Mouse (Mus musculus): ENCODE measurements around the gene Nfatc2. TPM values are rescaled to one million over a fixed set of nuclear protein-coding genes. Genes with fewer than 3 reads are reported as not detected.

The Nfatc2 gene
- polyA plus RNA-seq, 1 experiment from 2014 or later: 0.54 TPM

DNA sequence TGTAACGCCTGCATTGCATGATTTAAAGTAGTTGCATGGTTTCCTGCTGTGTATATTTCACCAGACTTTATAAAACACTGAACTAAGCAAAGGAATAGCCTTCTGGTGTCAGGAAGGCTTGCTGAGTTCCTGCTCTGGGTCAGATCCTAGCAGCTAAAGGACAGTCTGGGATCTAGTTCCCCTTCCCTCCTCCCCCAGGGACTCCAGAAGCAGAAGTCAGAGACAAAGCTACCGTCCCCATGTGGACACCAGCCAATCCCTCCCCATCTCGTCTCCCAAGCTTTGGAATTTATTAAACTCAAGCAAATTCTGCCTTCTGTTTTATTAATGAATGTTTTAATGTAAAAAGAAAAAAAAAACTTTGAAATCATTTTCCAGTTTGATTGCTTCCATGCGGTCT is 23.6 kb upstream of the Nfatc2 start:
- no peaks in the 10 kb centered on the region for H3K36me3 ChIP-seq
- 78% methylated on average over 4 of the region's 4 CpGs for WGBS
- peaks cover 7% of the 10 kb centered on the region for H3K9me3 ChIP-seq (replicated peaks)
- H3K4me1 ChIP-seq: peaks cover 19% of the 10 kb centered on the region
- H3K27ac ChIP-seq (replicated peaks): no peak overlapping the region
- no peak overlapping the region for H3K4me3 ChIP-seq
- H3K27me3 ChIP-seq (ENCODE audit: low read depth, poor library complexity, severe bottlenecking): no peaks in the 10 kb centered on the region
- DNase-seq (ENCODE audit: low spot score): no peak

DNA sequence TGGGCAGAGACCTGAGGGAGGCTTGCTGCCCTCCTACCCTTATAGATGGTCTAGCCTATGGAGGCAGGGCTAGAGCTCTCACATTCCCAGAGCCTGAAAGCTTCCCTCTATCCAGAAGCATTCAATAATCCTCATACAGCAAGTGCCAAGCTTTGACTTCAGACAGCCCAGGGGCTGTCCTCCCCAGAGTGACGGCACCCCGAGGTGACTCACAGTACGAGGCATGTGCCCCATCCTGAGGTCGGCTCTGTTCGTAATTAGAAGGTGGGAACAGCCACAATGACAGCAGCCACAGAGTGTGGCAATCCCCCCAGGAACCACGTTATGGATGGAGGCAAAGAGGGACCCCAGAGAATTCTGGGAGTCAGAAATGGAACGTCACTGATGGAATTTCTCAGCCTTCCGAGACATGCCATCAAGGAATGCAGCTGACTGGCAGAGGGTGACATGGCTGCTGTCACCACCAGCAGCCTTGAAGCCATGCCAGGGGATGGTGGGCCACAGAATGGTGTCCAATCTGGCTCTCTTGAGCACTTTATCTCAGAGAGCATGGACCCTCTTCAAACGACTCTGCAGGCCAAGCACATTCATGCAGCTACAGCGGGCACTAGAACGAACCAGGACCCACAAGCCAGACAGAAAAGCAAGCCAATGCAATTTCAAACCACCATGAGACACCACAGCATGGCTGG is 19.8 kb upstream of the Nfatc2 start:
- 82% methylated on average over 11 of the region's 11 CpGs for WGBS
- peaks cover 7% of the 10 kb centered on the region for H3K9me3 ChIP-seq (replicated peaks)

DNA sequence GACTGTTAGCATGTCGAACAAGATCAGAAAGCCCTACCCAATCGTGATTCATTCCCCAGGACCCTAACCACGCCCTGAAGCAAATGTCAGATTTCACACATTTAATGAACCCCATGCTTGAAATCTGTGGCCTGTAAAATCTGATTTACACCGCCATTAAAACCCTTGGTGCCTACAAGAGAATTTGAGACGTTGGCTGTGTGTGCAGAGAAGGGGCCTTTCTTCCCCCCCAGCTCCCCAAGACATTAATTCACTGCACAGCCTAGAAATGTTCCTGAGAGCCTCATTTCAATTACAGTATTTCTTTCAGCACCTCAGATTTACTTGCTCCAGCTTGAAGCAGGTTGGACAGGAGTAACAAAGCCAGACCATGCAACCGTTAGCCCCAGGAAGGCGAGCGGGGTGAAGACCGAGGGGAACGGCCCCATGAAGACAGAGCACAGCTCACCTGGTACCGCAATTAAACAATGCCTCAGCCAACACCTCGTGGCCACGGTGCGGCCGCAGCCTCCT is 16.8 kb upstream of the Nfatc2 start:
- no peak overlapping the region for H3K4me3 ChIP-seq
- no peaks in the 10 kb centered on the region for H3K9me3 ChIP-seq (replicated peaks)
- WGBS: 87% methylated on average over 15 of the region's 15 CpGs
- H3K4me1 ChIP-seq: peaks cover 17% of the 10 kb centered on the region
- no peaks in the 10 kb centered on the region for H3K36me3 ChIP-seq
- no peaks in the 10 kb centered on the region for H3K27me3 ChIP-seq (ENCODE audit: low read depth, poor library complexity, severe bottlenecking)
- H3K27ac ChIP-seq (replicated peaks): no peak overlapping the region
- no peak for DNase-seq (ENCODE audit: low spot score)

More for the DNA sequence above, 19.8 kb upstream of the Nfatc2 start:
- no peak for DNase-seq (ENCODE audit: low spot score)
- H3K4me3 ChIP-seq: no peak overlapping the region
- H3K27me3 ChIP-seq (ENCODE audit: low read depth, poor library complexity, severe bottlenecking): no peaks in the 10 kb centered on the region
- H3K27ac ChIP-seq (replicated peaks): no peak overlapping the region
- H3K4me1 ChIP-seq: peaks cover 6% of the 10 kb centered on the region
- no peaks in the 10 kb centered on the region for H3K36me3 ChIP-seq

DNA sequence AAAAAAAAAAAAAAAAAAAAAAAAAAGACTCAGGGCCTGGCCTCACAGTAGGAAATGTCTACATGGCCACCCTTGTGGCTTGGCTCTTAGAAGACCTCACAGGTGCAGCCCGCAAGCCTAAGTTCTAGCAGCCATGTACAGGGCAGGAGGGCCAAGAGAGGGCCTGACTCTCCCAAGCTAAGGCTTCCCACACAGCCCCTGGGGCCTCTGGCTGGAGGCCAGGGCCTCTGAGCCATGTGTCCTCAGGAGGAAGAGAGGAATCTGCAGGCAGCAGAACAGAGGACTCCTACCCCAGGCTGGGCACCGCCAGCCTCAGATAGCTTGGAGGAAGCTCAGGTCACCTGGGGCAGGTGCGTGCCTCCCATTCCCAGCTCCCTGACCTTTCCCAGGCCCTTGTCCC is 13.7 kb upstream of the Nfatc2 start:
- Histone ChIP-seq H3K27ac (replicated peaks) (peak overlapping the region; percentile 57; the same call in 1 of the 2 replicates), H3K27me3 (ENCODE audit: low read depth, poor library complexity, severe bottlenecking) (no peaks in the 10 kb centered on the region), H3K9me3 (replicated peaks) (no peaks in the 10 kb centered on the region), H3K4me3 (no peak overlapping the region), H3K4me1 (peaks cover 28% of the 10 kb centered on the region), H3K36me3 (no peaks in the 10 kb centered on the region)
- WGBS: 87% methylated on average over 3 of the region's 3 CpGs
- DNase-seq (ENCODE audit: low spot score): no peak

DNA sequence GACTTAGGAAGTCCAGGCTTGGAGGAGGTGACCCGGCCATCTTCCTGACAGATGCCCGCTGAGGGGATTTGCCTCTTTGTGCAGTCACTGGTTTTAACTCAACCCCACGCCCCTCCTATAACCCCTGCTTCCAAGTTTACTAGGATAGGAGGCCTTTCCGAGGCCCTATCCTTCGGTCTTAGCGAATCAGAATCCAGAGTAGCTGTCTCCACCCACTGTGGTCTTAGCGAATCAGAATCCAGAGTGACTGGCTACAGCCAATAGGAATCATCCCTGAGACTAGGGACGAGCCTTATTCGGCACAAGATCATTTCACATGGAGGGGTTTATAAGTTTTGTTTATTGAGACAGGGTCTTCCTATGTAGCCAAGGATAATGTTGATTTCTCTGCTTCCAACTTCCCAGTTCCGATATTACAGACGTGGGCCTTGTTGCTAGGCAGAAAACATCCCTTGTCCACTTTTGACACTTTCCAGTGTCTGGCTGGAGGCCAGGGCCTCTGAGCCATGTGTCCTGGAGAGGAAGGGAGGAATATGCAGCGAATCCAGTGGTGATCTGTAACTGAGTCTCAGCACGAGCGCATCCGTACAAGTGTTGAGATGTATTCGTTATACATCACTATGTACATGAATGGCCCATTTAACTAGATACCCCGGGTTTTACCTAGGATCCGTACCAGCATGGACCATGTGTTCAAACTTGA is 12.9 kb upstream of the Nfatc2 start:
- no peaks in the 10 kb centered on the region for H3K27me3 ChIP-seq (ENCODE audit: low read depth, poor library complexity, severe bottlenecking)
- H3K27ac ChIP-seq (replicated peaks): peak overlapping the region; percentile 60
- no peaks in the 10 kb centered on the region for H3K9me3 ChIP-seq (replicated peaks)
- H3K36me3 ChIP-seq: no peaks in the 10 kb centered on the region
- 71% methylated on average over 18 of the region's 18 CpGs for whole genome bisulfite sequencing
- peaks cover 37% of the 10 kb centered on the region for H3K4me1 ChIP-seq
- H3K4me3 ChIP-seq: no peak overlapping the region; the same call in 1 of the 2 replicates
- DNase-seq (ENCODE audit: low spot score): peak; percentile 40

DNA sequence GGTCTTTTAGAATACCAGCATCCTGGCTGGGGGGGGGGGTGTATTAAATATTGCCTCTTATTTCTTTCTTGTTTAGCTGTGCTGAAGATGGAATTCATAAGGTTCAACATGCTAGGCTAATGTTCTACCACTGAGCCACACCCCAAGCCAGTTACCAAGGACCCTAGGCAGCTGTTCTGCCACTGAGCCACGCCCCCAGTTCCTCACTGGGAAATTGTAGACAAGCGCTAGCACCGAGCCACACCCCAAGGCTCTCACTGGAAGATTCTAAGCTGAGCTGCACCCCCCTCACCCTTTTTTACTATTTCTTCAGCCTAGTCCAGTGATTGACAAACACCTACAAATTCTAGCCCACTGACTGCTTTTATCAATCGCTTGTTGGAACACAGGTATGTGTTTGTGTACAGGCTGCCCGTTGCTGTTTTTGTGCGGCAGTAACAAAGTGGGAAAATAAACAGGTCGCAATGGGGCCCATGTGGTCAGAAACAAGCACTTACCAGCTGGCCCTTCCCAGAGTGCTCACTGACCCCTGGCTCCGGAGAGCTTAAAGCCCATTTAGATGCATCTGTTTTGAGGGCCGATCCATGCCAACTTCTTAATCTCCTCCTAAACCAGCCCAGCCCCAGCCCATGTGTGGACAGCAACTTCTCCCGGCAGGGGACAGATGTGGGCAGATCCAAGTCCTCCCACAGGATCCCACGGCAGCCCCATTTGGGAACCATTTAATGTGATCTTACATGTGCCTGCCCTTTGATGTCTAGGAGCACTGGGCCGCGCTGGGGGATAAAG is 11.8 kb upstream of the Nfatc2 start:
- H3K27ac ChIP-seq (replicated peaks): peak overlapping the region; percentile 60
- H3K9me3 ChIP-seq (replicated peaks): no peaks in the 10 kb centered on the region
- 39% methylated on average over 13 of the region's 13 CpGs for WGBS
- H3K4me3 ChIP-seq: no peak overlapping the region
- H3K4me1 ChIP-seq: peaks cover 41% of the 10 kb centered on the region
- peak; percentile 39 for DNase-seq (ENCODE audit: low spot score)
- no peaks in the 10 kb centered on the region for H3K27me3 ChIP-seq (ENCODE audit: low read depth, poor library complexity, severe bottlenecking)
- no peaks in the 10 kb centered on the region for H3K36me3 ChIP-seq

DNA sequence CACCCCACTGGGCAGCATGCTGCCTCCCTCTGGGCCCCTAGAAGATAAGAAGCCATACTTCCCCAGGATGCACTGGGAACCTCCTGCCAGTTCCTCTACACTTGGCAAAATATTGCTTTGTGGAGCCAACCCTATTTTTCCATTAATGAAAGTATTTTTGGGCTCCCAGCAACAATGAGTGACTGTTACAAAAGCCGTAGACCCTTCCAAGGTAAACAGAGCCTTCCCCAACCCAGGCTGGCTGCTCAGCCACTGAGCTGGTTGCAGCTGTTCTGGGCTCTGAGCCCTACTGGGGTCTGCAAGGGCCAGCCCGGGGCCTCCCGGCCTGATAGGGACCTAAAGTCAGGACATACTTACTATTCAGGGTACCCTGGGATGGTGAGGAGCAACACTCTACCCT is 9.5 kb upstream of the Nfatc2 start:
- Histone ChIP-seq H3K9me3 (replicated peaks) (no peaks in the 10 kb centered on the region), H3K4me3 (no peak overlapping the region), H3K27ac (replicated peaks) (peak overlapping the region; percentile 38; the same call in 1 of the 2 replicates), H3K36me3 (no peaks in the 10 kb centered on the region), H3K4me1 (peaks cover 41% of the 10 kb centered on the region), H3K27me3 (ENCODE audit: low read depth, poor library complexity, severe bottlenecking) (no peaks in the 10 kb centered on the region; the same call in 1 of the 2 replicates)
- DNase-seq (ENCODE audit: low spot score): no peak
- WGBS: 75% methylated on average over 3 of the region's 3 CpGs

DNA sequence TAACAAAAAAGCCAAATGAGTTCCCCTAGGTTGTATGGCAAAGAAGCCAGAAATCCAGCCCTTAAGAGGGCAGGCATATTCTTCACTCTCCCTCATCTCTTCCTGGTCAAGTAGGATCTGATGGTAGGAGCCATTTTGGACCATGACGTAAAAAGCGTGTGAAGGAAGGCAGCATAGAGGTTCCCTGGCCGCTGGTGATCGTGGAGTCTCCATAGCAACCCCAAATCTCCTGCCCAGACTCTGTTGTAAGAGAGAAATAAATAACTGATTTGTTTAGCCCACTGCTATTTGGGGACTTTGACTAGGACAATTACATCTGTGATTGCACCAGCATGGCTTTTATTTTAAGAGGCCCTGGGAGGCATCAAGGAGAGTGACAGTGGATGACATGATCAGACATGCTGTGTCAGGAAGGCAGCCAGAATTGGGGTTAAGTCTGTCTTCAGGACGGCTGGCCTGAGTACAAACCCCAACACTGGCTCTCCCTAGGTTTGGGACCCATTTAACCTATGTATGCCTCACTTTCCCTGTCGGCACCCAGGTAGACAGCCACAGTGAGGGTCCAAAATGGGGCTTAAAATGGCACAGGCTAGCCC is 8.3 kb upstream of the Nfatc2 start:
- Histone ChIP-seq H3K9me3 (replicated peaks) (no peaks in the 10 kb centered on the region), H3K4me3 (no peak overlapping the region), H3K36me3 (no peaks in the 10 kb centered on the region), H3K27me3 (ENCODE audit: low read depth, poor library complexity, severe bottlenecking) (peaks cover 6% of the 10 kb centered on the region; the same call in 1 of the 2 replicates), H3K27ac (replicated peaks) (peak overlapping the region; percentile 38), H3K4me1 (peaks cover 37% of the 10 kb centered on the region)
- 71% methylated on average over 6 of the region's 6 CpGs for WGBS
- no peak for DNase-seq (ENCODE audit: low spot score)

DNA sequence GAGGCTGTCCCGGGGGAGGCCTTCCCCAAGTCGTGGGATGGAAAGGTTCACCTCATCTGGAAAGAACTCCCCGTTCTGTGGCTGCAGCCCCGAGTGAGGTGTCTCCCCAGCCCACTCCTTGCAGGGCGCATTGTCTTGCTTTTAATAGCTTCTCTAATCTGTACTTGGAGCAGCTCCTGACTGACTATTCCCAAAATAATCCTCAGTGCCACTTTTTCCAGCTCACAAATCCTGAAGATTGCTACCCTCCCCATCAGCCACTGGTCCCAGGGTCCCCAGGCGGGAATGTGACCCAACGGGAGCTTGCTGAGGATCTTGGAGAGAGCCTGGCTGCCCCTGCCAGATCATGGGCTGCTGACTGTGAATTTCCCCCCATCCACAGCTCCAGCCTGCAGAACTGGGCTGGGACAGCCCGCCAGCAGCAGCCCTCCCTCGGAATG is 6.7 kb upstream of the Nfatc2 start:
- DNase-seq (ENCODE audit: low spot score): no peak
- peaks cover 26% of the 10 kb centered on the region for H3K4me1 ChIP-seq
- WGBS: 58% methylated on average over 9 of the region's 9 CpGs
- no peak overlapping the region for H3K4me3 ChIP-seq
- H3K27ac ChIP-seq (replicated peaks): peak overlapping the region; percentile 18; the same call in 1 of the 2 replicates
- peaks cover 22% of the 10 kb centered on the region for H3K27me3 ChIP-seq (ENCODE audit: low read depth, poor library complexity, severe bottlenecking)
- no peaks in the 10 kb centered on the region for H3K36me3 ChIP-seq
- H3K9me3 ChIP-seq (replicated peaks): no peaks in the 10 kb centered on the region

DNA sequence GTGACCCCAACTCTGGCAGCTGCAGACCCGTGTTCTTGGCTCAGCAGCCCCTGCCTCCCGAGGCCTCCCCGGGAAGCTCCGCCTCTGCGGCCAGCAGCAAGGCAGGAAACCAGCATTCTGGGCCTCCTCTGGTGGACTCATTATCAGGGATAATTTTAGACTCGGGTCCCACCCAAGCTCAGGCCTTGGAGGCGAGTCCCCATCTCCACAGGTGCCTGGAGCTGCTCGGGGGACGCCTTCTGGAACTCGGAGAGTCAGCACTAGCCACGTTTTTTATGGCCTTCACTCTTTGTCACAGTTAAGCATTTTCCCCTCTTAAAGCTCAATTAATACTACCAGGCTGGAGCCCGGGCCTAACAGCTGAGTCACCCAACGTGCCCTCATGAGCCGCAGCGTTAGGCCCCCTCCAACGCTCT is 3.2 kb upstream of the Nfatc2 start:
- Histone ChIP-seq H3K27me3 (ENCODE audit: low read depth, poor library complexity, severe bottlenecking) (peaks cover 57% of the 10 kb centered on the region), H3K9me3 (replicated peaks) (no peaks in the 10 kb centered on the region), H3K27ac (replicated peaks) (no peak overlapping the region), H3K4me3 (no peak overlapping the region), H3K4me1 (peaks cover 40% of the 10 kb centered on the region), H3K36me3 (no peaks in the 10 kb centered on the region)
- 59% methylated on average over 16 of the region's 16 CpGs for WGBS
- no peak for DNase-seq (ENCODE audit: low spot score)

DNA sequence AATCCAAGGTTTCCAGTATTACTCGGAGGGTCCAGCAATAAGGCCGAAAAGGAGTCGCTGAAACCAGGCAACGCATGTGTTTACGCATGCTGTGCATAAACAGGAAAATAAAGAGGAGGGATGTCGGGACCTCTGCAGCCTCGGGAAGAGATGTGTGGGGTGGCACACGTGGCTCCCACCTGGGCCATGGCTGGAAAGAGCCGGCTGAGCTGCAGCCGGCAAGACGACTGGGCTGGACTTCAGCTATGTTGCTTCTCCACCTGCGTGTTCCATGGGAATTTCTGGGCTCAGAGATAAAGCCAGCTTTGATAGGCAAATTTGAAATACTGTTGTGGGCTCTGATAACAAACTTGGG is 907 bp upstream of the Nfatc2 start:
- WGBS: 24% methylated on average over 12 of the region's 12 CpGs
- Histone ChIP-seq H3K36me3 (no peaks in the 10 kb centered on the region), H3K27ac (replicated peaks) (0 out of 2 replicates have a peak overlapping the region, but pooled peaks have one; percentile 38), H3K4me1 (peaks cover 32% of the 10 kb centered on the region), H3K9me3 (replicated peaks) (no peaks in the 10 kb centered on the region), H3K27me3 (ENCODE audit: low read depth, poor library complexity, severe bottlenecking) (peaks cover 80% of the 10 kb centered on the region), H3K4me3 (0 out of 2 replicates have a peak overlapping the region, but pooled peaks have one; percentile 70)
- DNase-seq (ENCODE audit: low spot score): no peak

All from midbrain, embryonic 10.5 days (tissue).